Mouse (Mus musculus) lung, postnatal 4 days (tissue): ENCODE measurements around the gene Soat2.
"Not testable (repeated sequence)": the region's sequence is repeated elsewhere in the genome, so short reads cannot be mapped to it uniquely, and the experiment has no call there.

Experiments used
- DNase-seq, 2 experiments: peaks; one replicate each; pipeline ENCODE4 v3.0.0; 2021

Soat2 gene

GRCm38 (mm10) chr15:102147674-102148402 lies 2.5 kb upstream of the Soat2 start:
- no peak for DNase-seq

- no peak for DNase-seq
Measured at GRCm38 (mm10) chr15:102149561-102149960, 765 bp upstream of the Soat2 start.

GRCm38 (mm10) chr15:102152646-102153045 lies 2.3 kb downstream of the Soat2 start:
- no peak for DNase-seq

GRCm38 (mm10) chr15:102155006-102155405 lies 4.7 kb downstream of the Soat2 start:
- not testable (repeated sequence) for DNase-seq

GRCm38 (mm10) chr15:102156836-102157235 lies 6.5 kb downstream of the Soat2 start:
- no peak for DNase-seq

- DNase-seq = no peak
Measured at GRCm38 (mm10) chr15:102160415-102161060, 10.2 kb downstream of the Soat2 start.

GRCm38 (mm10) chr15:102163900-102164693 lies 13.8 kb downstream of the Soat2 start:
- no peak for DNase-seq

- no peak for DNase-seq
Measured at GRCm38 (mm10) chr15:102165468-102166100, 15.3 kb downstream of the Soat2 start.

GRCm38 (mm10) chr15:102167620-102168021 lies 17.3 kb downstream of the Soat2 start:
- peak in 1 of 2 experiments; percentile 44 for DNase-seq

GRCm38 (mm10) chr15:102169064-102169463 lies 18.7 kb downstream of the Soat2 start:
- no peak for DNase-seq

GRCm38 (mm10) chr15:102173581-102173980 lies 23.3 kb downstream of the Soat2 start:
- no peak for DNase-seq

- DNase-seq = peak in 1 of 2 experiments; percentile 51
Measured at GRCm38 (mm10) chr15:102175736-102176319, 25.5 kb downstream of the Soat2 start.

- DNase-seq = no peak
Measured at GRCm38 (mm10) chr15:102176571-102177316, 26.4 kb downstream of the Soat2 start.

- no peak for DNase-seq
Measured at GRCm38 (mm10) chr15:102177417-102177816, 27.1 kb downstream of the Soat2 start.

GRCm38 (mm10) chr15:102178279-102178678 lies 28.0 kb downstream of the Soat2 start:
- DNase-seq = peak; percentile 67 to 86

GRCm38 (mm10) chr15:102179106-102179505 lies 28.8 kb downstream of the Soat2 start:
- DNase-seq = no peak

- DNase-seq = no peak
Measured at GRCm38 (mm10) chr15:102179924-102180323, 29.6 kb downstream of the Soat2 start.

GRCm38 (mm10) chr15:102183076-102183475 lies 32.8 kb downstream of the Soat2 start:
- no peak for DNase-seq

GRCm38 (mm10) chr15:102186239-102186638 lies 35.9 kb downstream of the Soat2 start:
- DNase-seq = no peak

GRCm38 (mm10) chr15:102188096-102188495 lies 37.8 kb downstream of the Soat2 start:
- DNase-seq = peak; percentile 55 to 86

- no peak for DNase-seq
Measured at GRCm38 (mm10) chr15:102188883-102189282, 38.6 kb downstream of the Soat2 start.

- DNase-seq = no peak
Measured at GRCm38 (mm10) chr15:102191699-102192098, 41.4 kb downstream of the Soat2 start.
